21 mouse cellular contexts compared by ENCODE assay signal in genomic region chr16:49431902-49432301, GRCm38 (mm10).
"Had no signal": no experiment of that assay in that cellular context is flagged by ENCODE, and none has a peak within 500 bp of the region (broad histone marks: within the 10 kb centered on the region; RNA-seq: fewer than 3 reads in every experiment).

No protein-coding gene starts in this region.

- DNase-seq: lung, adult 2 months; lung, postnatal 14 days; lung, postnatal 36 days; midbrain, embryonic 14.5 days; retina, postnatal 1 day; right cerebral cortex, adult 18-20 months; right cerebral cortex, postnatal 25 days; right cerebral cortex, postnatal 4 days; spleen, adult 18-20 months; thymus, adult 18-20 months; thymus, postnatal 14 days; thymus, postnatal 36 days had no signal

- H3K4me3 ChIP-seq: lung, embryonic 15.5 days; midbrain, embryonic 10.5 days; midbrain, embryonic 12.5 days; myocyte; neural tube, embryonic 13.5 days; neural tube, embryonic 15.5 days had no signal

- H3K27ac ChIP-seq: lung, embryonic 15.5 days; macrophage; midbrain, embryonic 10.5 days; midbrain, embryonic 12.5 days; neural tube, embryonic 13.5 days; neural tube, embryonic 15.5 days had no signal

- H3K27me3 ChIP-seq: lung, embryonic 15.5 days; midbrain, embryonic 12.5 days; neural tube, embryonic 13.5 days; neural tube, embryonic 15.5 days had no signal

- ATAC-seq: lung, postnatal 0 days; midbrain, embryonic 16.5 days had no signal

- H3K9me3 ChIP-seq: lung, embryonic 15.5 days; midbrain, embryonic 10.5 days; midbrain, embryonic 12.5 days; neural tube, embryonic 13.5 days; neural tube, embryonic 15.5 days had no signal

- H3K4me1 ChIP-seq: lung, embryonic 15.5 days; midbrain, embryonic 10.5 days; midbrain, embryonic 12.5 days; neural tube, embryonic 13.5 days; neural tube, embryonic 15.5 days had no signal

- H3K4me2 ChIP-seq: lung, embryonic 15.5 days; midbrain, embryonic 12.5 days; neural tube, embryonic 13.5 days; neural tube, embryonic 15.5 days had no signal

- H3K9ac ChIP-seq: lung, embryonic 15.5 days; midbrain, embryonic 12.5 days; neural tube, embryonic 13.5 days; neural tube, embryonic 15.5 days had no signal

- H3K36me3 ChIP-seq: lung, embryonic 15.5 days; midbrain, embryonic 10.5 days; midbrain, embryonic 12.5 days; neural tube, embryonic 13.5 days; neural tube, embryonic 15.5 days had no signal
